Mouse (Mus musculus): ENCODE measurements around the gene Glis3. TPM values are rescaled to one million over a fixed set of nuclear protein-coding genes. Genes with fewer than 3 reads are reported as not detected.

The Glis3 gene
- polyA plus RNA-seq, 1 experiment from 2014 or later, result 3.2 TPM

DNA sequence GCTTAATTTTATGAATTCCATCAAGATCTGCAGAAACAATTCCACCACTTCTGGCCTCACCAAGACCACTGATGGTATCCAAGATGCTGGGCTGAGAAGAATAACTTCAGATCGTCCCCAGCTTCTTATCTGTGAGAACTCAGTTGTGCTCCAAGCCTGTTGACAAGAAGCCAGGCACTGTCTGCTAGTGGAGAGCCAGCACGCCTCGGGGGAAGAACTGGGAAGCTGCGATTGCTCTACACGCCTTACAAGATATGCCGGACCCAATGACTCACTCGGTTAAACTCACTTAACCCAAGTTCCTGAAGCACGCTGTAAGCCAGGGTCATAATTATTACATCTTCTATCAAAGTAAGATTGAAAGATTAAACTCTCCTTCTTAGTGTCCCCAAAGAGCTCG is 16.1 kb downstream of the Glis3 start:
- H3K4me3 ChIP-seq (ENCODE audit: low read depth, low read length), result no peak overlapping the region
- H3K9ac ChIP-seq (ENCODE audit: low read length), result no peak overlapping the region
- no peak overlapping the region for H3K27ac ChIP-seq (replicated peaks; ENCODE audit: low read depth, low read length)
- H3K36me3 ChIP-seq (ENCODE audit: control insufficient read depth, insufficient read depth, low read length), result no peaks in the 10 kb centered on the region
- H3K27me3 ChIP-seq (ENCODE audit: control insufficient read depth, insufficient read depth, low read length), result no peaks in the 10 kb centered on the region
- H3K9me3 ChIP-seq (ENCODE audit: control insufficient read depth, low read length), result no peaks in the 10 kb centered on the region
- 90% methylated on average over 9 of the region's 9 CpGs for WGBS
- no peak overlapping the region for H3K4me2 ChIP-seq (ENCODE audit: low read depth, severe bottlenecking)
- H3K4me1 ChIP-seq (ENCODE audit: control insufficient read depth, insufficient read depth, low read length), result no peaks in the 10 kb centered on the region
- DNase-seq (ENCODE audit: low spot score) (no peak), ATAC-seq (ENCODE audit: insufficient number of reproducible peaks, low FRiP score, low TSS enrichment, low read depth) (no peak)

DNA sequence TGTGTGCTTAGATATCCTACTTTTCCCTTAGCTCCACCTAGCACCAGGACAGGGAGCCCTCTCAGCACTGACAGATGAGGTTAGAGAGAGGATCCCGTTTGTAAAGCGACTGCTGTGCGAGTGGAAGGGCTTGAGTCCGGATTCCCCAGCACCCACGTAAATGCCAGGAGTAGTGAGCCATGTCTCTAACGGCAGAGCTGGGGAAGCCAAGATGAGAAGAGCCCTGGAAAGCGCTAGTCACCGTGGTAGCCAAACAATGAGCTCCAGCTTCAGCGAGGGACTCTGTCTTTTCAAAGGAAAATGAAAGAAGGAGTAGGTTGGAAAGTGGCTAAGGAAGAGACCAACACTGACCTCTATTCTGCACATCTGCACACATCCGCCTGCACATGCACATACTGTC is 16.7 kb downstream of the Glis3 start:
- no peak overlapping the region for H3K9ac ChIP-seq (ENCODE audit: low read length)
- no peak overlapping the region for H3K4me3 ChIP-seq (ENCODE audit: low read depth, low read length)
- WGBS, result 56% methylated on average over 10 of the region's 10 CpGs
- DNase-seq (ENCODE audit: low spot score) (no peak), ATAC-seq (ENCODE audit: insufficient number of reproducible peaks, low FRiP score, low TSS enrichment, low read depth) (no peak)
- no peaks in the 10 kb centered on the region for H3K4me1 ChIP-seq (ENCODE audit: control insufficient read depth, insufficient read depth, low read length)
- H3K4me2 ChIP-seq (ENCODE audit: low read depth, severe bottlenecking), result no peak overlapping the region
- H3K36me3 ChIP-seq (ENCODE audit: control insufficient read depth, insufficient read depth, low read length), result no peaks in the 10 kb centered on the region
- no peak overlapping the region for H3K27ac ChIP-seq (replicated peaks; ENCODE audit: low read depth, low read length)
- no peaks in the 10 kb centered on the region for H3K27me3 ChIP-seq (ENCODE audit: control insufficient read depth, insufficient read depth, low read length)
- H3K9me3 ChIP-seq (ENCODE audit: control insufficient read depth, low read length), result no peaks in the 10 kb centered on the region

DNA sequence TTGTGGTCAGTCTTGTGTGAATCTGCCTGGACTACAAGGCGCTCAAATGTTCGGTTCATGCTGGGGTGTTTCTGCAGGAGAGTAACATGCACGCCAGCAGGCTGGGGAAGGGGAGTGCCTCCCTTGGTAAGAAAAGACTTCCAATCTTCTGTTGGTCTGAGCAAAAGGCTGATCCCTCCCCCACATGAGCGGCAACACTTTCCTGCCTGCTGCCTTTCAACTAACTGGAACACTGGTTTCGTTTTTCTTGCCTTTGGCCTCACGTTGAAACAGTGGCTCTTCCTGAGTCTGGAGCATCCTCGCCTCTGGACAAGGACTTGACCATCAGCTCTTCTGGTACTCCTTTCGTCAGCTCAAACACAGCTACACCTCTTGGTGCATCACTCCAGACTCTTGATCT is 17.4 kb downstream of the Glis3 start:
- Histone ChIP-seq H3K36me3 (ENCODE audit: control insufficient read depth, insufficient read depth, low read length) (no peaks in the 10 kb centered on the region), H3K27me3 (ENCODE audit: control insufficient read depth, insufficient read depth, low read length) (no peaks in the 10 kb centered on the region), H3K4me1 (ENCODE audit: control insufficient read depth, insufficient read depth, low read length) (no peaks in the 10 kb centered on the region), H3K9me3 (ENCODE audit: control insufficient read depth, low read length) (no peaks in the 10 kb centered on the region), H3K27ac (replicated peaks; ENCODE audit: low read depth, low read length) (no peak overlapping the region), H3K9ac (ENCODE audit: low read length) (no peak overlapping the region), H3K4me2 (ENCODE audit: low read depth, severe bottlenecking) (no peak overlapping the region), H3K4me3 (ENCODE audit: low read depth, low read length) (no peak overlapping the region)
- ATAC-seq (ENCODE audit: insufficient number of reproducible peaks, low FRiP score, low TSS enrichment, low read depth) (no peak), DNase-seq (ENCODE audit: low spot score) (no peak)
- WGBS, result 56% methylated on average over 8 of the region's 8 CpGs

DNA sequence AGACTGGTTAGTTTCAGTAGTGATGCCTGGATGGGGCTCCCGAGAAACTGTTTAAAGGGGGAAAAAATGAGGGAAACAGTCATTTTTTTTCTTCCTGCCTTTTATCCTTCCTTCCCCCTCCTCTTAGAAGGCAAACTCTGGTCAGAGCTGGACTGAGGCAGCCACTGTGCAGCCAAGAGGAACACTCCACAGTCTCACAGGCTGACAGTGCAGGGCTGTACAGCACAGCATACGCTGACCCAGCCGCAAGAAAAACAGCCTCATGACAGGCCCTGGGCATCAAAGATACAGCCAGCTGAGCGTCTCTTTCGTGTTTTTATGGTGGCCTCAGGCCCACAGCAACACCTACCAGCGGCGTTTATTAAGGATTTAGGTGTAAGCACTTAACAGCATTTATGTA is 19.0 kb downstream of the Glis3 start:
- no peak overlapping the region for H3K4me3 ChIP-seq (ENCODE audit: low read depth, low read length)

DNA sequence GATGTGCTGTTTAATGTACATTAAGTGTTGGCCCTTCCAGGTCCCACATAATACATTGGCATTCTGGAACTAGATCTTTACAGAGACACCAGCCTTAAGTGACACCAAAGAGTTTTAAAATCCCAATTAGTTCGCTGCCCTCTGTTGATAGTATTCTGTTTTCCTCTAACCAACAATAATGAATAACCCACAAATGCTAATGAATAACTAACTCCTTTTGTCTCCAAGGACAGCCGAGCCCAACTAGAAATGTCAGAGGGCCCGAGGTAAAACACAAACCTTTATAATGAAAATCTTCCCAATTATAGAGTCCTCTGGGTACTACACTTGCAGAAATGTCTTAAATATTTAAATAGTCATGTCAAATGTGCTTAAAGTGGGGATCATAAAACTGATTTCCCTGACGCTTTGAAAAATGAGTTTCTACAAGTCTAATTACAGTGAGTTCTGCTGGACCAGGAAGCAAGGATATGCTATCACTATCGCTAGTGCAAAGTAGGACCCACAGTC is 22.1 kb downstream of the Glis3 start:
- Histone ChIP-seq H3K27ac (replicated peaks; ENCODE audit: low read depth, low read length) (no peak overlapping the region), H3K4me3 (ENCODE audit: low read depth, low read length) (no peak overlapping the region), H3K4me1 (ENCODE audit: control insufficient read depth, insufficient read depth, low read length) (no peaks in the 10 kb centered on the region), H3K4me2 (ENCODE audit: low read depth, severe bottlenecking) (no peak overlapping the region), H3K9ac (ENCODE audit: low read length) (no peak overlapping the region), H3K27me3 (ENCODE audit: control insufficient read depth, insufficient read depth, low read length) (no peaks in the 10 kb centered on the region), H3K9me3 (ENCODE audit: control insufficient read depth, low read length) (no peaks in the 10 kb centered on the region), H3K36me3 (ENCODE audit: control insufficient read depth, insufficient read depth, low read length) (no peaks in the 10 kb centered on the region)
- DNase-seq (ENCODE audit: low spot score), result no peak
- WGBS, result 73% methylated on average over 5 of the region's 5 CpGs
- no peak for ATAC-seq (ENCODE audit: insufficient number of reproducible peaks, low FRiP score, low TSS enrichment, low read depth)

More for the DNA sequence above, 19.0 kb downstream of the Glis3 start:
- ATAC-seq (ENCODE audit: insufficient number of reproducible peaks, low FRiP score, low TSS enrichment, low read depth), result no peak
- Histone ChIP-seq H3K4me2 (ENCODE audit: low read depth, severe bottlenecking) (no peak overlapping the region), H3K4me1 (ENCODE audit: control insufficient read depth, insufficient read depth, low read length) (no peaks in the 10 kb centered on the region), H3K36me3 (ENCODE audit: control insufficient read depth, insufficient read depth, low read length) (no peaks in the 10 kb centered on the region), H3K27me3 (ENCODE audit: control insufficient read depth, insufficient read depth, low read length) (no peaks in the 10 kb centered on the region), H3K27ac (replicated peaks; ENCODE audit: low read depth, low read length) (no peak overlapping the region), H3K9me3 (ENCODE audit: control insufficient read depth, low read length) (no peaks in the 10 kb centered on the region), H3K9ac (ENCODE audit: low read length) (no peak overlapping the region)
- 41% methylated on average over 7 of the region's 7 CpGs for WGBS
- DNase-seq (ENCODE audit: low spot score), result no peak

DNA sequence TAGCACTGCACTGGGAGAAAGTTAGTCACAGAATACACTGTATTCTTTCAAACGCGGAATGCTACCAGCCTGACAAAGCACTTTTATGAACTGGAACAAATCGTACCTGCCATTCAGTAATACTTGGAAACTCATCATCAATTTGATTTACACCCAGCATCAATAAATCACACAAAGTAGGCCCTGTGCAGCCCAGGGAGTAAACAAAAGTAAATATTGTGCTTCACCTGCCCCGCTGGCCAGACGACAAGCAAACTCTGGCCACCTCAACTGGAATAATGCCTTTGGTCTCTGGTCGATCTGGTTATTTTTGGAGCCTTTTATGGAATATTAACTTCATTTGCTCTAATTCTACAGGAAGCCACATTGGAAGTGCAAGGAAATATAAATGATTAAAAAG is 23.0 kb downstream of the Glis3 start:
- H3K9me3 ChIP-seq (ENCODE audit: control insufficient read depth, low read length), result no peaks in the 10 kb centered on the region
- WGBS, result 65% methylated on average over 6 of the region's 6 CpGs
- no peaks in the 10 kb centered on the region for H3K36me3 ChIP-seq (ENCODE audit: control insufficient read depth, insufficient read depth, low read length)
- no peak overlapping the region for H3K27ac ChIP-seq (replicated peaks; ENCODE audit: low read depth, low read length)
- ATAC-seq (ENCODE audit: insufficient number of reproducible peaks, low FRiP score, low TSS enrichment, low read depth) (no peak), DNase-seq (ENCODE audit: low spot score) (no peak)
- H3K4me3 ChIP-seq (ENCODE audit: low read depth, low read length), result no peak overlapping the region
- no peak overlapping the region for H3K9ac ChIP-seq (ENCODE audit: low read length)
- no peaks in the 10 kb centered on the region for H3K4me1 ChIP-seq (ENCODE audit: control insufficient read depth, insufficient read depth, low read length)
- H3K27me3 ChIP-seq (ENCODE audit: control insufficient read depth, insufficient read depth, low read length), result no peaks in the 10 kb centered on the region
- H3K4me2 ChIP-seq (ENCODE audit: low read depth, severe bottlenecking), result no peak overlapping the region

DNA sequence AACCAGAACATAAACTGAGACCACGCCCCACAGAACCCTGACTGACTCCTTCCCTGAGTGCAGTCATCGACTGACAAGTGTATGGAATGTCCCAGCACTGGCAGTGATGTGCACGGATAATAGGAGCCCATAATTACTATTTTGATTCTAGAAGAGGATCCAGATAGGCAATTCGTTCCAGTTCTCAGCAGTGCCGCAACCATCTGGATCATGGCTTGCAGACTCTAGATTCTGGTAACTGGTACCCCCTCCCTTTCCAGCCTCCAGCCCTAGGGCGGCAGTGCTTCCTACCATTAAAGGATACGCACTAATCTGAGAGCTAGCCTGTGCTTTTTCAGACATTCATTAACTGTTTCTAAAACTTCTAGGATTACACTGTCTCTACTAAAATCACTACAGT is 24.7 kb downstream of the Glis3 start:
- no peaks in the 10 kb centered on the region for H3K36me3 ChIP-seq (ENCODE audit: control insufficient read depth, insufficient read depth, low read length)
- DNase-seq (ENCODE audit: low spot score) (no peak), ATAC-seq (ENCODE audit: insufficient number of reproducible peaks, low FRiP score, low TSS enrichment, low read depth) (no peak)
- no peaks in the 10 kb centered on the region for H3K27me3 ChIP-seq (ENCODE audit: control insufficient read depth, insufficient read depth, low read length)
- no peak overlapping the region for H3K27ac ChIP-seq (replicated peaks; ENCODE audit: low read depth, low read length)
- H3K4me1 ChIP-seq (ENCODE audit: control insufficient read depth, insufficient read depth, low read length), result no peaks in the 10 kb centered on the region
- no peak overlapping the region for H3K4me3 ChIP-seq (ENCODE audit: low read depth, low read length)
- no peak overlapping the region for H3K9ac ChIP-seq (ENCODE audit: low read length)
- no peak overlapping the region for H3K4me2 ChIP-seq (ENCODE audit: low read depth, severe bottlenecking)
- WGBS, result 82% methylated on average over 7 of the region's 7 CpGs
- H3K9me3 ChIP-seq (ENCODE audit: control insufficient read depth, low read length), result no peaks in the 10 kb centered on the region

DNA sequence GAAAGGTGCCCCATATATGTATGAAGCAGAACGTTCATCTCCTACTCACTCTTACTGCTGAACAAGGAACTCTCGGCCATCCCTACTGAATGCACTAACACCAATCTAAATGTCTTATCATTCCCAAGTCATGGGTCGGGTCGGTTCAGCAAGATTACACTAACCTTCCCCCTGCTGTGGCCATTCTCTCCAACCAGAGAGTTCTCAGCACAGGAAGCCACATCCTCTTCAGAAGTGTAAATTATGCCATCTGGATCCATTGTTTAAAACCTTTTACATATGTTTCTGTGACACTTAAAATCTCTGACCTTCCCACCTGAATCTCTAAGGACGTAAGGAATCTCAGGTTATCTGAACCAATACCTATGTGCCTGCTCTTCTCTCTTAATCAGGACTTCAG is 29.0 kb downstream of the Glis3 start:
- no peak overlapping the region for H3K4me3 ChIP-seq (ENCODE audit: low read depth, low read length)
- WGBS, result 83% methylated on average over 5 of the region's 5 CpGs
- no peaks in the 10 kb centered on the region for H3K27me3 ChIP-seq (ENCODE audit: control insufficient read depth, insufficient read depth, low read length)
- H3K36me3 ChIP-seq (ENCODE audit: control insufficient read depth, insufficient read depth, low read length), result no peaks in the 10 kb centered on the region
- no peaks in the 10 kb centered on the region for H3K4me1 ChIP-seq (ENCODE audit: control insufficient read depth, insufficient read depth, low read length)
- DNase-seq (ENCODE audit: low spot score), result no peak
- no peak overlapping the region for H3K4me2 ChIP-seq (ENCODE audit: low read depth, severe bottlenecking)
- ATAC-seq (ENCODE audit: insufficient number of reproducible peaks, low FRiP score, low TSS enrichment, low read depth), result no peak
- no peak overlapping the region for H3K9ac ChIP-seq (ENCODE audit: low read length)
- no peaks in the 10 kb centered on the region for H3K9me3 ChIP-seq (ENCODE audit: control insufficient read depth, low read length)
- H3K27ac ChIP-seq (replicated peaks; ENCODE audit: low read depth, low read length), result no peak overlapping the region

DNA sequence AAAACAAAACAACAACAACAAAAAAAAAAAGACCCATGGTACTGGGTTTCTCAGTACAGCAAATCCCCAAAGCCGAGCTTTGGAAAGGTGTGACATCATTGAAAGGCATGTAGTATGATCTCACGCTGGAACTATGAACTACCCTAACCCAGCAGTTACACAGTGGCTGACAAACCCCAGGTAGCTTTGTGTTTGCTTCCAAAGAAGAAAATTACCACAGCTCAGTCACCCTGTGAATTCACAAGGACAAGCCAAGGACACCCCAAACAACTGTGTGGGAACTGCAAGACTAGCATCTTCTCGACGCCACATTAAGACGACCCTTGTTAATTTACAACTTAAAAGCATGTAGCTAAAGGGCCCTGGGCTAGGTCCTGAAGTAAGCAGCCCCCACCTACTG is 30.4 kb downstream of the Glis3 start:
- ATAC-seq (ENCODE audit: insufficient number of reproducible peaks, low FRiP score, low TSS enrichment, low read depth) (no peak), DNase-seq (ENCODE audit: low spot score) (no peak)
- no peaks in the 10 kb centered on the region for H3K4me1 ChIP-seq (ENCODE audit: control insufficient read depth, insufficient read depth, low read length)
- no peak overlapping the region for H3K27ac ChIP-seq (replicated peaks; ENCODE audit: low read depth, low read length)
- H3K4me3 ChIP-seq (ENCODE audit: low read depth, low read length), result no peak overlapping the region
- no peaks in the 10 kb centered on the region for H3K36me3 ChIP-seq (ENCODE audit: control insufficient read depth, insufficient read depth, low read length)
- no peaks in the 10 kb centered on the region for H3K27me3 ChIP-seq (ENCODE audit: control insufficient read depth, insufficient read depth, low read length)
- no peak overlapping the region for H3K4me2 ChIP-seq (ENCODE audit: low read depth, severe bottlenecking)
- H3K9ac ChIP-seq (ENCODE audit: low read length), result no peak overlapping the region
- WGBS, result 50% methylated on average over 5 of the region's 5 CpGs
- no peaks in the 10 kb centered on the region for H3K9me3 ChIP-seq (ENCODE audit: control insufficient read depth, low read length)

Measured in limb, embryonic 11.5 days (tissue).